Mouse (Mus musculus) stomach, embryonic 14.5 days (tissue): Measurements from ENCODE around the gene Rps6ka5. TPM values are rescaled to one million over a fixed set of nuclear protein-coding genes. Genes with fewer than 3 reads are reported as not detected.

Experiments
- ATAC-seq: fragments of 200-750 bp; cut with Nextera tagmentation; 2 replicates; pipeline ENCODE4 v1.8.0; 2017; ENCODE audit warnings: low read depth, moderate TSS enrichment; ENCODE audit not compliant: insufficient number of reproducible peaks, insufficient read depth, low FRiP score
- H3K27ac ChIP-seq: fragments of 300-500 bp; sonication (generic); 2 replicates; pipeline ENCODE4 v1.5.1; 2014; ENCODE audit warnings: mild to moderate bottlenecking, low read length, moderate library complexity, mixed read lengths
- H3K27me3 ChIP-seq: fragments of 300-500 bp; sonication (generic); 2 replicates; pipeline ENCODE4 v1.6.1; 2014; ENCODE audit warnings: low read length, control low read depth, mixed read lengths; ENCODE audit not compliant: control insufficient read depth, insufficient read depth
- H3K36me3 ChIP-seq: fragments of 300-500 bp; sonication (generic); 2 replicates; pipeline ENCODE4 v1.6.1; 2014; ENCODE audit warnings: mild to moderate bottlenecking, control low read depth, low read length, moderate library complexity, mixed read lengths; ENCODE audit not compliant: control insufficient read depth, insufficient read depth
- H3K4me1 ChIP-seq: fragments of 300-500 bp; sonication (generic); 2 replicates; pipeline ENCODE4 v1.6.1; 2014; ENCODE audit warnings: low read length, control low read depth, mixed read lengths; ENCODE audit not compliant: control insufficient read depth, insufficient read depth
- H3K4me2 ChIP-seq: fragments of 300-500 bp; sonication (generic); replicated peaks from 2 replicates; pipeline ENCODE4 v1.6.1; 2014; ENCODE audit warnings: low read depth, low read length, control low read depth
- H3K4me3 ChIP-seq: fragments of 300-500 bp; sonication (generic); 2 replicates; pipeline ENCODE4 v1.5.1; 2014; ENCODE audit warnings: low read depth, low read length, control low read depth
- H3K9ac ChIP-seq: fragments of 300-500 bp; sonication (generic); replicated peaks from 2 replicates; pipeline ENCODE4 v1.6.1; 2014; ENCODE audit warnings: low read depth, mild to moderate bottlenecking, control low read depth, low read length, moderate library complexity, mixed read lengths
- H3K9me3 ChIP-seq: fragments of 300-500 bp; sonication (generic); 2 replicates; pipeline ENCODE4 v1.6.1; 2016; ENCODE audit warnings: low read depth, low read length, control low read depth; ENCODE audit not compliant: control insufficient read depth
- WGBS: fragments of 180-500 bp; shearing (Covaris S2); extraction: QIAGEN DNeasy Blood & Tissue Kit; methylation state at CpG from one replicate; pipeline ENCODE4 v1.1.7; 2014; 5-methylcytosine and 5-hydroxymethylcytosine counted together
- polyA plus RNA-seq: library from polyadenylated mRNA; unstranded; fragments of >200 nt; fragmentation: Nextera tagmentation; extraction: Ambion mirVana; gene quantifications from 2 replicates; pipeline ENCODE4 v1.2.1, GENCODE M21; 2014

The Rps6ka5 gene
- polyA plus RNA-seq, 1 experiment from 2014 or later, result 5.4 TPM

DNA sequence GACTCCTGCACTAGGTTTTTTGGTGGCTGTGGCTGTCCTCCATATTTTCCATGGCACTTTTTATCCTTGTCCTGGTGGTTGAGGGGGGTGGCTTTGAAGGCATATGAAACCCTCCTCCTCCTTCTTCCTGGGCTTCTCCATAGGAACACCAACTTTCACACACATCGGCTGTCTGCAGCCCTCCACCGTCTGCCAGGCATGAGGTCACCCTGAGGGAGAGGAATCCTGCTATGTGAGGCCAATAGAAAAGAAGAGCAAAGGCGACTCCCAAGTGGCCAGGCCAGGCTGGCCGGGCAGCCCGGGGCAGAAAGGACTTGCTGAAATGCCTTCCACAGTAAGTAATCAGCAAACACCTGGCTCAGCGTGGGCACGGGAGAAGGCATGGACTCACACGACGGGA is 214.1 kb downstream of the Rps6ka5 start:
- H3K4me3 ChIP-seq, result no peak overlapping the region
- 84% methylated on average over 9 of the region's 9 CpGs for WGBS
- H3K4me1 ChIP-seq, result no peaks in the 10 kb centered on the region; the same call in 1 of the 2 replicates

DNA sequence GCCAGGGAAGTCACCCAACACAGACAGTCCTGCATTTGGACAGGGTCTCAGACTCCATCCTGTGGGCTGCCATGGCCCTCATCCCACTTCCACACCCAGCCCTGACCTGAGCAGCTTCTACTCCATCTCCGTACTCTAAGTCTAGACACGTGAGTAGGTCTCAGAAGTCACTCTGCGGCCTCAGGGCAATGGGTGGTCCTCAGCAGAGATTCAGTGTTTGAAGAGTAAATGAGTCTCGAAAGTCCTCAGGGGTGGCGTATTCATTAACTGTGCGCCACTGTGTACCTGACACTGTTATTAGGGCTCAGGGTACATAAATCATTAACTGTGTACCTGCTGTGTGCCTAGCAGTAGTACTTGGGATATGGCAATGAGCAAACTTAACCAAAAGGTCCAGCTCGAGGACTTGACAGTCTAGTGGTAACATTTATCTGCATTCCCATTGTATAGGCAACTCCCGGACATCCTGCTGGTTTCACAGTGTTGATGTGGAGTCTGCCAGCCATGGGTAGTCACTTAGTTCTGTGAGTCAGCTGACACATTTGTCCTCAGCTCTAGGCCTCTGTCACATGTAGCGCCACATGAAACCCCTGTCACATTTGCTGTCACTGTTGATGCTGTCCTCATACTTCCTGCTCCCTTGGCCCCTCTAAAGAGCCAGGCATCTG is 217.0 kb downstream of the Rps6ka5 start:
- no peak overlapping the region for H3K4me3 ChIP-seq
- ATAC-seq, result no peak
- H3K4me1 ChIP-seq, result no peaks in the 10 kb centered on the region
- H3K36me3 ChIP-seq, result no peaks in the 10 kb centered on the region
- H3K9ac ChIP-seq, result no peak overlapping the region
- no peaks in the 10 kb centered on the region for H3K9me3 ChIP-seq
- WGBS, result 73% methylated on average over 9 of the region's 9 CpGs
- H3K27me3 ChIP-seq, result no peaks in the 10 kb centered on the region
- H3K27ac ChIP-seq, result no peak overlapping the region
- no peak overlapping the region for H3K4me2 ChIP-seq

More for the DNA sequence above, 214.1 kb downstream of the Rps6ka5 start:
- H3K9me3 ChIP-seq, result no peaks in the 10 kb centered on the region
- no peak overlapping the region for H3K9ac ChIP-seq
- H3K27me3 ChIP-seq, result no peaks in the 10 kb centered on the region
- no peak overlapping the region for H3K4me2 ChIP-seq
- no peaks in the 10 kb centered on the region for H3K36me3 ChIP-seq
- no peak for ATAC-seq
- no peak overlapping the region for H3K27ac ChIP-seq

DNA sequence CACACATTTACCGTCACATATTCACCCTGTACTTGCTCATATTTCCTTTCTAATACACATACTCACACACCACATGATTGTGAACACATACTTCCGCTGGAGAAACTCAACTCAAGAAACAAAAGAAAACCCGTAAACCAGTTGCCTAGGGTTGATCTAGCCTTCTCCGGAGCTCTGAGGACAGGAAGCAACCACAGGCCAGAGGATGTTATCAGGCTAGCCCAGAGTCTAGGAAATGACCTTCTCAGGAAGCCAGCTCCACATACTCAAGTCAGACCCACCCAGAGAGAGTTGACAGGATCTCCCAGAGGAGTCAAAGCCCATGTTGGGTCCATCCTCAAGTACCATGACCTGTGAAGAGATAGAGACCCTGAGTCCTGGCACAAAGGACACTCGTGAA is 218.1 kb downstream of the Rps6ka5 start:
- 84% methylated on average over 5 of the region's 5 CpGs for WGBS
- H3K9me3 ChIP-seq, result no peaks in the 10 kb centered on the region
- no peaks in the 10 kb centered on the region for H3K27me3 ChIP-seq
- ATAC-seq, result no peak
- no peak overlapping the region for H3K4me2 ChIP-seq
- H3K27ac ChIP-seq, result no peak overlapping the region
- no peaks in the 10 kb centered on the region for H3K36me3 ChIP-seq
- H3K4me1 ChIP-seq, result no peaks in the 10 kb centered on the region
- H3K4me3 ChIP-seq, result no peak overlapping the region
- no peak overlapping the region for H3K9ac ChIP-seq

DNA sequence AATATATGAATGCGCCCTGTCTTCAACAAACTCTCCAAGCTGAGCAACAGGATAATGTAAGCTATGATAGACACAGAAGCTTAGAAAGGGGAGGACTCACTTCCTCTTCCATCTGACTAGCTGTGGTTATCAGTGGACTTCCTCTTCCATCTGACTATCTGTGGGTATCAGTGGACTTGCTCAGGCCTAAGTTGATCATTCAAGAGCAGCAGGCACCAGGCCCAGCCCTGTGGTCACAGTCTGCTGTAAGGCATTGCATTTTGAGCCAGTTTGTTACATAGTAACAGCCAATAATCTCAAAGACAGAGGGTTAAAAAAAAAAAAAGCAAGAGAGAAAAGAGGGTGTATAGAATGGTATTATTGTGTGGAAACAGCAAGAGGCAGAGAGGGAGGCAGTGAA is 221.3 kb downstream of the Rps6ka5 start:
- WGBS, result 97% methylated on average over 1 of the region's 1 CpGs
- Histone ChIP-seq H3K27me3 (no peaks in the 10 kb centered on the region), H3K27ac (no peak overlapping the region), H3K9ac (no peak overlapping the region), H3K9me3 (no peaks in the 10 kb centered on the region), H3K36me3 (no peaks in the 10 kb centered on the region), H3K4me2 (no peak overlapping the region), H3K4me1 (no peaks in the 10 kb centered on the region), H3K4me3 (no peak overlapping the region)
- ATAC-seq, result no peak

DNA sequence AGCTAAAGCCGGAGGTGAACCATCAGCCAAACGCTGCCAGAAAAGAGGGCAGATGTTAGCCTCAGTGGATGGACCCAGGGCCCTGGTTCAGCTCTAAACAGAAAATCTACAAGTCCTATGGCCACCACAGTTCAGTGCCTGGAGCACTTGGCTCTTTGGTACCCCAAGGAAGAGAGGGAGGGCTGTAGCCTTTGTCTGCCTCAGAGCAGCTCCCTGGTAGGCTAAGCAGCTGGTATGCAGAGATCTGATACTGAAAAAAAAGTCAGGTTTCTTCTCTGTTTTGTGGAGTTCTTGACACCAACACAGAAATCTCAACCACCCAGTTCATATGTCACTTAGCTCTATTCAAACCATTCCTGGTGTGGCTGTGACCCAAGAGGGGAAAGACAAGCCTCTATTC is 222.2 kb downstream of the Rps6ka5 start:
- Histone ChIP-seq H3K36me3 (no peaks in the 10 kb centered on the region), H3K9ac (no peak overlapping the region), H3K27ac (no peak overlapping the region), H3K4me2 (no peak overlapping the region), H3K4me3 (no peak overlapping the region), H3K9me3 (no peaks in the 10 kb centered on the region), H3K4me1 (no peaks in the 10 kb centered on the region), H3K27me3 (no peaks in the 10 kb centered on the region)
- 94% methylated on average over 2 of the region's 2 CpGs for WGBS
- ATAC-seq, result no peak

DNA sequence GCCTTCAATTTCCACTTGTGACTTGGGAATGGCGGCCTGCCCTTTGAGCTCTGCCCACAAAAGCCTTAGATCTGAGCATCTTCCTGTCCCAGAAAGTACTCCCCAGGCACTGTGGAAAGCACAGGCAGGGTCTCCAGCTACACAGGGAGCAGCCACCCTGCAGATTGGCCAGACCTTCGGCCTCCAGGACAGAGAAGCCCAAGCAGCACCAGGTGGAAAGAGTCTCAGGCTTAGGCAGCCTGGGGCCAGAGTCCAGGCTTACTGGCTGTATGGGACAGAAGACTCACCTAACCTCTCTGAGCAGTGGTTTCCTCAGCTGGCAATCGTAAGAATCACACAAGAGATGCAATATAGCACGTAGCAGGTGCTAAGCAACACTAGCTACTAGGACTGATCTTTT is 223.1 kb downstream of the Rps6ka5 start:
- H3K9ac ChIP-seq, result no peak overlapping the region
- H3K27ac ChIP-seq, result no peak overlapping the region
- H3K4me1 ChIP-seq, result no peaks in the 10 kb centered on the region
- WGBS, result 88% methylated on average over 4 of the region's 4 CpGs
- no peaks in the 10 kb centered on the region for H3K27me3 ChIP-seq
- H3K4me2 ChIP-seq, result no peak overlapping the region
- peaks cover 8% of the 10 kb centered on the region; the same call in 1 of the 2 replicates for H3K36me3 ChIP-seq
- no peak overlapping the region for H3K4me3 ChIP-seq
- H3K9me3 ChIP-seq, result no peaks in the 10 kb centered on the region
- ATAC-seq, result no peak

DNA sequence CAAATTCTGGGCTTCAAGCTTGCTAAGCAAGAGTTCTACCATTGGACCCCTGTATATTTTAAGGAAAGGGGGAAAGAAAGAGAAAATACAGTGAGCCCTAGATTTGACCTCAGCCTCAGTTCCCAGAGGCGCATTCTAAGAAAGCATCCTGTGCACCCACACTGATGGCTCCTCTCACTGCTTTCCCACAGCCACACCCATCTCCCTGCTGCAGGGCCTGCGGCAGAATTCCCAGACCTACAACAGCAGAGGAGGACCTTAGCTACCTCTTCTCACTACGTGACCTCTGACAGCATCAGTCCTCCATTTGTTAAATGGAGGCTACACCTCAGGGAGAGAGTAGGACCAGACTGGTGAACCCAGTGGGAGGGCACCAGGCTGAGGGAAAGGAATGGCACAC is 224.2 kb downstream of the Rps6ka5 start:
- no peaks in the 10 kb centered on the region for H3K27me3 ChIP-seq
- no peak overlapping the region for H3K4me3 ChIP-seq
- no peaks in the 10 kb centered on the region for H3K4me1 ChIP-seq
- no peak overlapping the region for H3K27ac ChIP-seq
- no peak for ATAC-seq
- no peaks in the 10 kb centered on the region for H3K9me3 ChIP-seq
- H3K9ac ChIP-seq, result no peak overlapping the region
- H3K4me2 ChIP-seq, result no peak overlapping the region
- 66% methylated on average over 3 of the region's 3 CpGs for WGBS
- peaks cover 13% of the 10 kb centered on the region; the same call in 1 of the 2 replicates for H3K36me3 ChIP-seq

DNA sequence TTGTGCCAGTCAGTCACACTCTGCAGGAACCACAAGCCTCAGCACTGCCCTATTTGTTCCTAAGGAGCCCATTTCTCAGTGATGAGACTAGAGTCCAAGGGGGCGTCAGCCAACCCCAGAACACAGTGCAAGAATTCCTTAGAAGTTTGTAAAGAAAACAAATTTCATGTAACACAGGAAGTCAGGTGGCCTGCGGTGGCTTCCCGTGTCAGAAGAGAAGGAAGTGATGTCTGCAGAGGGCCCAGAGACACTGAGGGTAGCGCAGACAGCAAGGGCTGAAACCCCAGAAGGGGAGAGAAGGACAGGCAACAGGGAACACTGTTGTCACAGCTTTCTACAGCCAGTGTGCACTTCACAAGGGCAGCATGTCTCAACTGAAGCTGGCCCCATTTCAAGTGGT is 225.5 kb downstream of the Rps6ka5 start:
- ATAC-seq, result no peak
- H3K4me1 ChIP-seq, result no peaks in the 10 kb centered on the region
- 82% methylated on average over 4 of the region's 4 CpGs for WGBS

DNA sequence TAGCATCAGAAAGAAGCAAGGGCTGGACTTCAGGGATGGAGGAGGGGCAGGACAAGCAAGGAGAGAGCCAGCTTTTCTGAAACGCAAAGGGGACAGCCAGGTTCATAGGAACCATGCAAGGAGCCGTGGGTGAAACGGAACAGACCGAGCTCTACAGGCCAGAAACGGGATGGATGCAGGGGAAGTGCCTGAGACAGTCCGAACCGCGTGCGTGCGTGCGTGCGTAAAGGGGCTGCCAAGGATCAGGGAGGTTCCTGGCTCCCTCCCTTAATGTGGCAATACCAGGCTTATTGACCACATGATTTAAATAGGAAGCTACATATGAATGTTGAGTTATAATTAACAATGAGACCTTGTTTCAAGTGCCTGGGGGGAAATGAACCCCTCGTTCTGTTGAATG is 227.3 kb downstream of the Rps6ka5 start:
- Histone ChIP-seq H3K9me3 (no peaks in the 10 kb centered on the region), H3K36me3 (peaks cover 17% of the 10 kb centered on the region; the same call in 1 of the 2 replicates), H3K4me3 (no peak overlapping the region), H3K9ac (no peak overlapping the region), H3K27ac (no peak overlapping the region), H3K4me1 (no peaks in the 10 kb centered on the region), H3K27me3 (no peaks in the 10 kb centered on the region), H3K4me2 (no peak overlapping the region)
- ATAC-seq, result no peak
- 89% methylated on average over 13 of the region's 13 CpGs for WGBS

More for the DNA sequence above, 225.5 kb downstream of the Rps6ka5 start:
- Histone ChIP-seq H3K9ac (no peak overlapping the region), H3K9me3 (no peaks in the 10 kb centered on the region), H3K4me2 (no peak overlapping the region), H3K27me3 (no peaks in the 10 kb centered on the region), H3K27ac (no peak overlapping the region), H3K4me3 (no peak overlapping the region), H3K36me3 (peaks cover 13% of the 10 kb centered on the region; the same call in 1 of the 2 replicates)
